In the genomic region with DNA sequence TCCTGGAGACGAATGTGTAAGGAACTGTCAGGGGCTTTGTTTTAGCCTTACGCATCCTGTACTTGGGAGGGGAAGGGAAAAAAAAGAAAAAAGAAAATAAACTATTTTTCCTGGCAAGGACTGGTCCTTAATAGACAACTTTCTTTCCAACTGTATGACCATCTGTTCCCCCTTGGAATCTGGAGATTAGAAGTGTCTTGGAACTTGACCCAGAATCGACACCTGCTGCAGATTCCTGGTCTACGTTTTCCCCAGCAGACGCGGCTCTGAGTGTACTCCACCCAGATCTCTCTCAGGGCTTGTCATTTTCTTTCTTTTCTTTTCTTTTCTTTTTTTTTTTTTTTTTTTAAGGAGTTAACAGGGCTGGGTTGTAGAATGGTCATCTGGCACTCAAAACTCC, we compare ENCODE assay signal across 29 mouse cellular contexts. TPM values are rescaled to one million over a fixed set of nuclear protein-coding genes. Genes with fewer than 3 reads are reported as not detected.
DNase-seq lines count a peak whose midpoint lies in the region; ATAC-seq lines count a peak whose summit lies in the region.
"Had no signal": no experiment of that assay in that cellular context is flagged by ENCODE, and none has a peak within 500 bp of the region (broad histone marks: within the 10 kb centered on the region; RNA-seq: fewer than 3 reads in every experiment).

No protein-coding gene starts in this region.

- no peak overlapping the region for H3K4me2 ChIP-seq in forebrain, embryonic 14.5 days (ENCODE audit: low read length)
- no peak overlapping the region for H3K4me2 ChIP-seq in forebrain, embryonic 16.5 days (ENCODE audit: low read length)
- H3K4me2 ChIP-seq: embryonic facial prominence, embryonic 13.5 days; forebrain, embryonic 12.5 days; heart, embryonic 15.5 days; hindbrain, embryonic 15.5 days; kidney, embryonic 15.5 days; limb, embryonic 15.5 days; liver, embryonic 15.5 days; lung, embryonic 14.5 days; neural tube, embryonic 12.5 days had no signal

- H3K9me3 ChIP-seq in forebrain, embryonic 14.5 days (replicated peaks; ENCODE audit: control insufficient read depth, low read length) = no peaks in the 10 kb centered on the region
- no peaks in the 10 kb centered on the region for H3K9me3 ChIP-seq in forebrain, embryonic 16.5 days (ENCODE audit: control insufficient read depth, low read length)
- H3K9me3 ChIP-seq: embryonic facial prominence, embryonic 13.5 days; forebrain, embryonic 12.5 days; heart, embryonic 15.5 days; hindbrain, embryonic 15.5 days; limb, embryonic 15.5 days; liver, embryonic 15.5 days; neural tube, embryonic 12.5 days had no signal

- no peaks in the 10 kb centered on the region for H3K4me1 ChIP-seq in forebrain, embryonic 14.5 days (ENCODE audit: control insufficient read depth, insufficient read depth, low read length)
- H3K4me1 ChIP-seq in forebrain, embryonic 16.5 days (replicated peaks; ENCODE audit: control insufficient read depth, insufficient read depth, low read length) = no peaks in the 10 kb centered on the region
- H3K4me1 ChIP-seq: forebrain, embryonic 12.5 days; hindbrain, embryonic 15.5 days; kidney, embryonic 15.5 days; neural tube, embryonic 12.5 days had no signal

- ATAC-seq in forebrain, embryonic 14.5 days = no peak
- no peak for ATAC-seq in forebrain, embryonic 16.5 days
- ATAC-seq: midbrain, embryonic 16.5 days; Patski had no signal

- no peak overlapping the region for H3K9ac ChIP-seq in forebrain, embryonic 14.5 days (ENCODE audit: low read length)
- no peak overlapping the region for H3K9ac ChIP-seq in forebrain, embryonic 16.5 days (replicated peaks; ENCODE audit: low read depth, low read length)
- H3K9ac ChIP-seq: embryonic facial prominence, embryonic 13.5 days; forebrain, embryonic 12.5 days; heart, embryonic 15.5 days; hindbrain, embryonic 15.5 days; kidney, embryonic 15.5 days; limb, embryonic 15.5 days; liver, embryonic 15.5 days; lung, embryonic 14.5 days; neural tube, embryonic 12.5 days had no signal

- H3K27ac ChIP-seq in forebrain, embryonic 14.5 days (ENCODE audit: low read depth, low read length) = no peak overlapping the region
- H3K27ac ChIP-seq in forebrain, embryonic 16.5 days (ENCODE audit: low read length) = no peak overlapping the region
- H3K27ac ChIP-seq: embryonic facial prominence, embryonic 13.5 days; forebrain, embryonic 12.5 days; heart, embryonic 15.5 days; hindbrain, embryonic 15.5 days; kidney, embryonic 15.5 days; limb, embryonic 15.5 days; liver, embryonic 15.5 days; neural tube, embryonic 12.5 days had no signal

- peak; percentile 37 for DNase-seq in forebrain, embryonic 14.5 days (ENCODE audit: low spot score)
- DNase-seq in heart, postnatal 4 days = peak; percentile 6
- DNase-seq in heart, adult 9 months (ENCODE audit: low spot score in 2 of 2) = no peak
- peak; percentile 35 for DNase-seq in testis, postnatal 10 days (ENCODE audit: low spot score)
- DNase-seq in testis, postnatal 14 days (ENCODE audit: low spot score) = no peak
- peak; percentile 69 for DNase-seq in skeletal muscle tissue, adult 2 months (ENCODE audit: low read depth, low spot score)
- DNase-seq in thymus, adult 18-20 months = no peak
- DNase-seq: adrenal gland, postnatal 14 days; cerebellum, adult 8-10 months; embryo, embryonic 11 days; gastrocnemius, adult 2 months; kidney, adult 18-20 months; kidney, postnatal 25 days; lung, embryonic 14.5 days; lung, postnatal 14 days; right cerebral cortex, postnatal 14 days; thymus, postnatal 4 days had no signal

- WGBS in forebrain, embryonic 14.5 days = 75% methylated on average over 6 of the region's 6 CpGs
- 61% methylated on average over 6 of the region's 6 CpGs for WGBS in forebrain, embryonic 16.5 days

- no peaks in the 10 kb centered on the region for H3K36me3 ChIP-seq in forebrain, embryonic 14.5 days (ENCODE audit: control insufficient read depth, insufficient read depth, low read length)
- no peaks in the 10 kb centered on the region for H3K36me3 ChIP-seq in forebrain, embryonic 16.5 days (ENCODE audit: control insufficient read depth, insufficient read depth)
- H3K36me3 ChIP-seq: embryonic facial prominence, embryonic 13.5 days; forebrain, embryonic 12.5 days; heart, embryonic 15.5 days; hindbrain, embryonic 15.5 days; kidney, embryonic 15.5 days; limb, embryonic 15.5 days; liver, embryonic 15.5 days; neural tube, embryonic 12.5 days had no signal

- no peak overlapping the region for H3K4me3 ChIP-seq in forebrain, embryonic 14.5 days (ENCODE audit: low read depth, low read length)
- H3K4me3 ChIP-seq in forebrain, embryonic 16.5 days (replicated peaks; ENCODE audit: low read length) = no peak overlapping the region
- H3K4me3 ChIP-seq: embryonic facial prominence, embryonic 13.5 days; erythroblast, embryonic 14.5 days; forebrain, embryonic 12.5 days; gastrocnemius, adult 2 months; heart, embryonic 15.5 days; hindbrain, embryonic 15.5 days; kidney, embryonic 15.5 days; limb, embryonic 15.5 days; liver, embryonic 15.5 days; neural tube, embryonic 12.5 days had no signal

- no peaks in the 10 kb centered on the region for H3K27me3 ChIP-seq in forebrain, embryonic 14.5 days (replicated peaks; ENCODE audit: control insufficient read depth, insufficient read depth, low read length)
- no peaks in the 10 kb centered on the region for H3K27me3 ChIP-seq in forebrain, embryonic 16.5 days (replicated peaks; ENCODE audit: control insufficient read depth, insufficient read depth, low read length)
- H3K27me3 ChIP-seq: embryonic facial prominence, embryonic 13.5 days; forebrain, embryonic 12.5 days; heart, embryonic 15.5 days; hindbrain, embryonic 15.5 days; limb, embryonic 15.5 days; liver, embryonic 15.5 days; neural tube, embryonic 12.5 days; Patski had no signal

RNA-seq across cellular contexts. Expression of a gene that starts 8.3 kb away (rescaled TPM):
- polyA plus RNA-seq in forebrain, embryonic 14.5 days (2014; fragmentation: Nextera tagmentation; extraction: Ambion mirVana) = 0.72 and 0.80 TPM in 2 replicates
- 1.2 and 1.4 TPM in 2 replicates for polyA plus RNA-seq in forebrain, embryonic 16.5 days (2015; fragmentation: Nextera tagmentation; extraction: Ambion mirVana)
- total RNA-seq in heart, postnatal 4 days (2021) = 100 to 1,000 TPM; 169 to 172 TPM

Comparison
In these comparisons a context has a peak if more than half of its experiments do, and no peak if none do; other contexts are left out.
1. DNase-seq: peak in forebrain, embryonic 14.5 days (single experiment), heart, postnatal 4 days (single experiment), testis, postnatal 10 days (single experiment) and skeletal muscle tissue, adult 2 months (single experiment); none in heart, adult 9 months (0 of 2), testis, postnatal 14 days (single experiment) and thymus, adult 18-20 months (0 of 2).